Mouse (Mus musculus) olfactory bulb, adult 2 months (tissue): ENCODE measurements around the gene Ormdl3. TPM values are rescaled to one million over a fixed set of nuclear protein-coding genes. Genes with fewer than 3 reads are reported as not detected.

Experiments
- H3K27ac ChIP-seq: fragments of 200-500 bp; 2 replicates; pipeline ENCODE4 v1.5.1; 2012; ENCODE audit warnings: low read depth, low read length; ENCODE audit not compliant: insufficient read depth
- H3K4me1 ChIP-seq: fragments of 200-500 bp; 2 replicates; pipeline ENCODE4 v1.6.1; 2012; ENCODE audit warnings: low read length; ENCODE audit not compliant: control insufficient read depth, insufficient read depth
- H3K4me3 ChIP-seq: fragments of 200-500 bp; 2 replicates; pipeline ENCODE4 v1.5.1; 2012; ENCODE audit warnings: mild to moderate bottlenecking, low read depth, low read length, moderate library complexity; ENCODE audit not compliant: insufficient read depth
- CTCF ChIP-seq: fragments of 200-500 bp; IDR thresholded peaks from 2 replicates; pipeline ENCODE4 v1.5.1; 2012; ENCODE audit warnings: low read depth, mild to moderate bottlenecking, low read length, moderate library complexity; ENCODE audit not compliant: insufficient read depth
- POLR2A ChIP-seq: fragments of 200-500 bp; IDR thresholded peaks from 2 replicates; pipeline ENCODE4 v1.6.1; 2012; ENCODE audit warnings: mild to moderate bottlenecking, low read depth, low read length, moderate library complexity; ENCODE audit not compliant: insufficient read depth
- WGBS: fragments of 180-500 bp; shearing (Covaris S2); methylation state at CpG from one replicate; pipeline ENCODE4 v1.1.7; 2018; 5-methylcytosine and 5-hydroxymethylcytosine counted together
- polyA plus RNA-seq: library from polyadenylated mRNA; stranded (reverse); fragments of >200 nt; gene quantifications from 2 replicates; pipeline ENCODE4 v1.2.4, GENCODE M21; 2012; ENCODE audit warnings: low replicate concordance; ENCODE audit not compliant: missing spikeins, insufficient read depth, insufficient read length

Gene Ormdl3
- polyA plus RNA-seq, 1 experiment, result not detected

GRCm38 (mm10) chr11:98603953-98604352 lies 16.8 kb upstream of the Ormdl3 start:
- WGBS, result 88% methylated on average over 2 of the region's 2 CpGs
- peaks cover 3% of the 10 kb centered on the region; the same call in 1 of the 2 replicates for H3K4me1 ChIP-seq
- no peak for TF ChIP-seq CTCF
- no peak for TF ChIP-seq POLR2A
- no peak overlapping the region for H3K27ac ChIP-seq
- no peak overlapping the region for H3K4me3 ChIP-seq

DNA sequence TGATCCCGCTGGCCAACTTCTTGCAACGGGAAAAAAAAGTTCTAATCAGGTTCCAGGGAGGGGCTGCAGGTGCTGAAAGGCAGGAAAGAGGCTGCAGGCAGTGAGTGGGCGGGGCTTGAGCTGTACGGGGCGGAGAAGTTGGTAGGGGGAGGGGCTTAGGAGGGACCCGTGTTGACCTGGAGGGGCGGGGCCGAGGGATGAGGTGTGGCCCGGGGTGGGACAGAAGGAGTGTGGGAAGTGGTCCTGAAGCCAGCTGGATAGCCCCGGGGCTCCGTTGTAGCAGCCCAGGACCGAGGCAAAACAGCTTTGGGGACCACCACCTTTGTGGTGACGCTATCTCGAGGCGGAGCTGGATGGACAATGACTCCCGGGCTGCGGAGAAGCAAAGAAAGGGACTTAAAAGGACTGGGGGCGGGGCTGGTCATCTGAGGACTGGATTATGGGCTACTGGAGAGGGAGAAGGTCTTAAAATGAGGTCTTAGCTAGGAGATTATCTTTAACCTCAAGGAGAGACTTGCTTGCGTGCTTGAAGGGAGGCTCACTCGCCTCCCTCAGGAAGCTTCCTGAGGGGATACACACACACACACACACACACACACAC lies 15.0 kb upstream of the Ormdl3 start:
- no peak overlapping the region for H3K4me3 ChIP-seq
- WGBS, result 4% methylated on average over 20 of the region's 20 CpGs
- peaks cover 3% of the 10 kb centered on the region; the same call in 1 of the 2 replicates for H3K4me1 ChIP-seq
- H3K27ac ChIP-seq, result no peak overlapping the region
- TF ChIP-seq CTCF (no peak), POLR2A (no peak)

DNA sequence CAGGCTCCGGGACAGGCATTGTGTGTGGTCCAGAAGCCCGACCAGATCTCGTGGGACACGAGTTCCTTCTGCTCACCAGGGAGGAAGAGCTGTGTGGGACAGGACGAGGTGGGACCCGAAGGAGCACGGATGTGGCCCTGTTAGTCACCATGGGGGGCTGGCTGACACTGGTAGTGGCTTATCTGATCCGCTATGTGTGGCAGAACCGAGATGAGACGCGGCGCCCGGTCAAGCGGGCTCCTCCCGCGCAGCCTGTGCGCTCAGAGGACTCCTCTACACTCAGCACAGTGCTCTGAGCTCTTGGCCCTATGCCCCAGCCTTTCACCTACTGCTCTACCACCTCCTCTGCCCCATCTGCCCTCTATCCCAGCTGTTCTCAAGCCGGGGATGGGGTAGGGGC lies 12.1 kb upstream of the Ormdl3 start:
- H3K27ac ChIP-seq, result no peak overlapping the region
- no peak overlapping the region for H3K4me3 ChIP-seq
- peaks cover 3% of the 10 kb centered on the region; the same call in 1 of the 2 replicates for H3K4me1 ChIP-seq
- 48% methylated on average over 18 of the region's 18 CpGs for WGBS
- TF ChIP-seq CTCF, result no peak
- no peak for TF ChIP-seq POLR2A

DNA sequence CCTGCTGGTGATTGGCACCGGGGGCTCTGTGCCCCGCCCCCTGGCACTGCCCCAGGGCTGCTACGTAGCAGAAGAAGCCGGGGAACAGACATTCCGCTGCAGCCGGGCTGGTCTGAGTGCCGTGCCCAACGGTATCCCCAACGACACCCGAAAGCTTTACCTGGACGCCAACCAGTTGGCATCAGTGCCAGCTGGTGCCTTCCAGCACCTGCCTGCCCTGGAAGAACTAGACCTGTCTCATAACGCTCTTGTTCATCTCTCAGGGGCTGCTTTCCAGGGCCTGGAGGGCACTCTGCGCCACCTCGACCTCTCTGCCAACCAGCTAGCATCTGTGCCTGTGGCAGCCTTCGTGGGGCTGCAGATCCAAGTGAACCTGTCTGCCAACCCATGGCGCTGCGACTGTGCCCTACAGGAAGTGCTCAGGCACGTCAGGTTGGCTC lies 11.7 kb upstream of the Ormdl3 start:
- H3K4me3 ChIP-seq, result no peak overlapping the region

GRCm38 (mm10) chr11:98597991-98598390 lies 10.8 kb upstream of the Ormdl3 start, which contains the start of gene Lrrc3c:
Gene Lrrc3c (plus strand): TSS chr11:98598291.
- no peak within 1 kb of the TSS for H3K27ac ChIP-seq
- no peak within 1 kb of the TSS for H3K4me3 ChIP-seq
- H3K4me1 ChIP-seq, result peaks cover 3% of the 10 kb centered on the region; the same call in 1 of the 2 replicates
- 88% methylated on average over 8 of the region's 8 CpGs for WGBS
- TF ChIP-seq POLR2A, result no peak

More for the DNA sequence above, 11.7 kb upstream of the Ormdl3 start:
- TF ChIP-seq CTCF (no peak), POLR2A (no peak)
- 28% methylated on average over 18 of the region's 18 CpGs for WGBS
- H3K4me1 ChIP-seq, result peaks cover 3% of the 10 kb centered on the region; the same call in 1 of the 2 replicates
- H3K27ac ChIP-seq, result no peak overlapping the region

GRCm38 (mm10) chr11:98597363-98597762 lies 10.2 kb upstream of the Ormdl3 start:
- Histone ChIP-seq H3K4me1 (peaks cover 3% of the 10 kb centered on the region; the same call in 1 of the 2 replicates), H3K27ac (no peak overlapping the region), H3K4me3 (no peak overlapping the region)
- 34% methylated on average over 5 of the region's 6 CpGs for WGBS
- TF ChIP-seq CTCF (no peak), POLR2A (no peak)

- no peak for TF ChIP-seq CTCF
- no peak for TF ChIP-seq POLR2A
- Histone ChIP-seq H3K27ac (no peak overlapping the region), H3K4me3 (no peak overlapping the region), H3K4me1 (no peaks in the 10 kb centered on the region)
- WGBS, result 73% methylated on average over 3 of the region's 3 CpGs
These were observed 8.8 kb upstream of the Ormdl3 start for GRCm38 (mm10) chr11:98595955-98596354.

GRCm38 (mm10) chr11:98595473-98595872 lies 8.3 kb upstream of the Ormdl3 start:
- TF ChIP-seq POLR2A, result no peak
- TF ChIP-seq CTCF, result no peak
- Histone ChIP-seq H3K4me1 (no peaks in the 10 kb centered on the region), H3K27ac (no peak overlapping the region), H3K4me3 (no peak overlapping the region)
- WGBS, result 78% methylated on average over 10 of the region's 10 CpGs

- Histone ChIP-seq H3K4me3 (no peak overlapping the region), H3K4me1 (no peaks in the 10 kb centered on the region), H3K27ac (no peak overlapping the region)
- TF ChIP-seq CTCF (no peak), POLR2A (no peak)
- WGBS, result 71% methylated on average over 6 of the region's 6 CpGs
These were observed 7.9 kb upstream of the Ormdl3 start for GRCm38 (mm10) chr11:98595021-98595420.
